Mouse (Mus musculus) hindbrain, embryonic 11.5 days (tissue): ENCODE results near the gene Frmpd3. TPM values are rescaled to one million over a fixed set of nuclear protein-coding genes. Genes with fewer than 3 reads are reported as not detected.

Experiments
- ATAC-seq: fragments of 200-750 bp; cut with Nextera tagmentation; 2 replicates; pipeline ENCODE4 v1.8.0; 2017; ENCODE audit warnings: mild to moderate bottlenecking, moderate TSS enrichment, moderate library complexity; ENCODE audit not compliant: low FRiP score
- DNase-seq: peaks from one replicate; pipeline ENCODE4 v3.0.0-alpha.2; 2015; ENCODE audit warnings: low spot score
- H3K27ac ChIP-seq: fragments of 300-500 bp; sonication (generic); 2 replicates; pipeline ENCODE4 v1.5.1; 2014; ENCODE audit warnings: mild to moderate bottlenecking, low read depth, low read length
- H3K27me3 ChIP-seq: fragments of 300-500 bp; sonication (generic); 2 replicates; pipeline ENCODE4 v1.6.1; 2014; ENCODE audit warnings: mild to moderate bottlenecking, low read length, moderate library complexity, mixed read lengths; ENCODE audit not compliant: control insufficient read depth, insufficient read depth
- H3K36me3 ChIP-seq: fragments of 300-500 bp; sonication (generic); 2 replicates; pipeline ENCODE4 v1.6.1; 2014; ENCODE audit warnings: mild to moderate bottlenecking, low read length, moderate library complexity, mixed read lengths; ENCODE audit not compliant: control insufficient read depth, insufficient read depth
- H3K4me1 ChIP-seq: fragments of 300-500 bp; sonication (generic); replicated peaks from 2 replicates; pipeline ENCODE4 v1.6.1; 2014; ENCODE audit warnings: low read length, mixed read lengths; ENCODE audit not compliant: control insufficient read depth, insufficient read depth
- H3K4me2 ChIP-seq: fragments of 300-500 bp; sonication (generic); replicated peaks from 2 replicates; pipeline ENCODE4 v1.6.1; 2014; ENCODE audit warnings: mild to moderate bottlenecking, low read depth, low read length
- H3K4me3 ChIP-seq: fragments of 300-500 bp; sonication (generic); 2 replicates; pipeline ENCODE4 v1.5.1; 2014; ENCODE audit warnings: low read depth, low read length
- H3K9ac ChIP-seq: fragments of 300-500 bp; sonication (generic); 2 replicates; pipeline ENCODE4 v1.6.1; 2014; ENCODE audit warnings: low read depth, low read length
- H3K9me3 ChIP-seq: fragments of 300-500 bp; sonication (generic); 2 replicates; pipeline ENCODE4 v1.6.1; 2016; ENCODE audit warnings: low read length; ENCODE audit not compliant: control insufficient read depth
- WGBS: fragments of 180-500 bp; shearing (Covaris S2); extraction: QIAGEN DNeasy Blood & Tissue Kit; methylation state at CpG from one replicate; pipeline ENCODE4 v1.1.7; 2014; 5-methylcytosine and 5-hydroxymethylcytosine counted together
- polyA plus RNA-seq: library from polyadenylated mRNA; unstranded; fragments of >200 nt; fragmentation: Nextera tagmentation; extraction: Ambion mirVana; gene quantifications from 2 replicates; pipeline ENCODE4 v1.2.1, GENCODE M21; 2014

Gene Frmpd3
- polyA plus RNA-seq, 1 experiment from 2014 or later: 2.2 TPM

DNA sequence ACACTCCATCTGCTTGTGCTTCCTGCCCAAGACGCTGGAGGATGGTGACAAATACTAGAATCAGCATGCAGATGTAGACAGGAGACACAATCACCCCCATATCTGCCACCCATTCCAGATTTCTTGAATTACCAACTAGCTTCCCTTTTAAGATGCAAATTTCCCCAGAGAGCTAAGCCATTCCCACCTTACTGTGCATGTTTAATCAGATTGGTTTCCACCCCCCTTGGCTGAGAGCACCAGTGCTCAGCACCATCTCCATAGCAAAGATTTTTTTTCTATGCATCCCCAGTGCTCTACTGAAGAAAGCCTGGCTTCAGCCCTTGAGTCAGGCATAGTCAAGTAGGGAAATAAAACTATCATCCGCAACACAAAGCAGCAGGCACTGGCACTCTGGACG, 57.9 kb downstream of the Frmpd3 start:
- H3K9ac ChIP-seq: no peak overlapping the region
- ATAC-seq (no peak), DNase-seq (no peak)
- H3K9me3 ChIP-seq: no peaks in the 10 kb centered on the region
- H3K4me1 ChIP-seq: no peaks in the 10 kb centered on the region
- 47% methylated on average over 3 of the region's 3 CpGs for WGBS
- no peak overlapping the region for H3K4me3 ChIP-seq
- H3K27ac ChIP-seq: no peak overlapping the region
- H3K4me2 ChIP-seq: no peak overlapping the region
- H3K27me3 ChIP-seq: 0 out of 2 replicates have a peak, but pooled peaks cover 2% of the 10 kb centered on the region
- H3K36me3 ChIP-seq: no peaks in the 10 kb centered on the region

- no peak overlapping the region for H3K4me3 ChIP-seq
- 0 out of 2 replicates have a peak, but pooled peaks have one; percentile 17 for ATAC-seq
- H3K9me3 ChIP-seq: no peaks in the 10 kb centered on the region
- H3K4me2 ChIP-seq: no peak overlapping the region
- DNase-seq: peak; percentile 29
- no peak overlapping the region for H3K27ac ChIP-seq
- WGBS: 53% methylated on average over 4 of the region's 4 CpGs
- 0 out of 2 replicates have a peak, but pooled peaks cover 2% of the 10 kb centered on the region for H3K27me3 ChIP-seq
- no peak overlapping the region for H3K9ac ChIP-seq
- H3K4me1 ChIP-seq: no peaks in the 10 kb centered on the region
- H3K36me3 ChIP-seq: no peaks in the 10 kb centered on the region
Observed at GRCm38 (mm10) chrX:140402904-140403303, 60.8 kb downstream of the Frmpd3 start.

- Histone ChIP-seq H3K9me3 (no peaks in the 10 kb centered on the region), H3K27ac (no peak overlapping the region), H3K4me2 (no peak overlapping the region), H3K4me3 (no peak overlapping the region), H3K9ac (no peak overlapping the region), H3K36me3 (no peaks in the 10 kb centered on the region), H3K4me1 (no peaks in the 10 kb centered on the region), H3K27me3 (no peaks in the 10 kb centered on the region)
- no peak for ATAC-seq
- WGBS: 29% methylated on average over 2 of the region's 4 CpGs
- DNase-seq: no peak
Observed at GRCm38 (mm10) chrX:140406079-140406478, 64.0 kb downstream of the Frmpd3 start.

DNA sequence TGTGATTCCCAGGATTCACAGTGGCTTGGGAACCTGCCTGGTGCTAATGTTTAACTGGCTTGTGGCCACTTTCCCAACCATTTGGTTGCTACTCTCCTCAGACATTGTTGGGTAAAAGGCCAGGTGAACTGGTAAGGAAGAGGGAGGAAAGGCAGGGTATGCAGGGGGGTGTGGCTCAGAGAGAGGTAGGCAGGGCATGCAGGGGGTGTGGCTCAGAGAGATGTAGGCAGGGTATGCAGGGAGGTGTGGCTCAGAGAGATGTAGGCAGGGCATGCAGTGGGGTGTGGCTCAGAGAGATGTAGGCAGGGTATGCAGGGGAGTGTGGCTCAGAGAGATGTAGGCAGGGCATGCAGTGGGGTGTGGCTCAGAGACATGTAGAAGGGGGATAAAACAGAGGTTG, 64.4 kb downstream of the Frmpd3 start:
- DNase-seq (no peak), ATAC-seq (no peak)
- Histone ChIP-seq H3K27me3 (no peaks in the 10 kb centered on the region), H3K36me3 (no peaks in the 10 kb centered on the region), H3K9ac (no peak overlapping the region), H3K4me1 (no peaks in the 10 kb centered on the region), H3K27ac (no peak overlapping the region), H3K4me2 (no peak overlapping the region), H3K9me3 (no peaks in the 10 kb centered on the region), H3K4me3 (no peak overlapping the region)

- Histone ChIP-seq H3K27ac (no peak overlapping the region), H3K4me1 (no peaks in the 10 kb centered on the region), H3K27me3 (no peaks in the 10 kb centered on the region), H3K4me2 (no peak overlapping the region), H3K4me3 (no peak overlapping the region), H3K9me3 (no peaks in the 10 kb centered on the region), H3K36me3 (no peaks in the 10 kb centered on the region), H3K9ac (no peak overlapping the region)
- no peak for ATAC-seq
- 81% methylated on average over 5 of the region's 5 CpGs for WGBS
- no peak for DNase-seq
Observed at GRCm38 (mm10) chrX:140407593-140407992, 65.5 kb downstream of the Frmpd3 start.

DNA sequence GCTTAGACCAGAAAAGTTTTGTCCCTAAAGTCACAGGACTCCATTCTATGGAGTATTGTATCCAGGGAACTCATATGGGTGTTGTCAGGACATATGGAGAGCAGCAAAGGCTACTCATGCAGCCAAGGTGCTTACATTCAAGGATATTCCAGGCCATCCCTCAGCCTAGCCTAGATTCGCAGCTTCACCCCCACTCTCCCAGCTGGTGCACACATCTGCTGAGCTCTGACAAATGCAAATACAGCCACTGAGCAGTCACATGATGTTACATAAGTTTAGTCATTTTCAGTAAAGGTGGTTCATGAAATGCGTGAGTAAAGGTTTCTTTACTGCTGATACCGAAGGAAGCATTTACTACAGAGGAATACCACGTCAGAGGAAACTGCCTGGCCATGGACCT, 76.4 kb downstream of the Frmpd3 start:
- Histone ChIP-seq H3K4me2 (no peak overlapping the region), H3K9me3 (no peaks in the 10 kb centered on the region), H3K36me3 (no peaks in the 10 kb centered on the region), H3K9ac (no peak overlapping the region), H3K27me3 (0 out of 2 replicates have a peak, but pooled peaks cover 2% of the 10 kb centered on the region), H3K27ac (no peak overlapping the region), H3K4me3 (no peak overlapping the region), H3K4me1 (no peaks in the 10 kb centered on the region)
- DNase-seq (no peak), ATAC-seq (no peak)
- WGBS: 86% methylated on average over 4 of the region's 4 CpGs

GRCm38 (mm10) chrX:140427124-140427523, 85.1 kb downstream of the Frmpd3 start:
- H3K9ac ChIP-seq: no peak overlapping the region
- no peak overlapping the region for H3K4me3 ChIP-seq
- DNase-seq (no peak), ATAC-seq (no peak)
- H3K9me3 ChIP-seq: no peaks in the 10 kb centered on the region
- H3K4me2 ChIP-seq: no peak overlapping the region
- H3K4me1 ChIP-seq: no peaks in the 10 kb centered on the region
- 72% methylated on average over 4 of the region's 4 CpGs for WGBS
- H3K27me3 ChIP-seq: no peaks in the 10 kb centered on the region
- no peaks in the 10 kb centered on the region for H3K36me3 ChIP-seq
- no peak overlapping the region for H3K27ac ChIP-seq

DNA sequence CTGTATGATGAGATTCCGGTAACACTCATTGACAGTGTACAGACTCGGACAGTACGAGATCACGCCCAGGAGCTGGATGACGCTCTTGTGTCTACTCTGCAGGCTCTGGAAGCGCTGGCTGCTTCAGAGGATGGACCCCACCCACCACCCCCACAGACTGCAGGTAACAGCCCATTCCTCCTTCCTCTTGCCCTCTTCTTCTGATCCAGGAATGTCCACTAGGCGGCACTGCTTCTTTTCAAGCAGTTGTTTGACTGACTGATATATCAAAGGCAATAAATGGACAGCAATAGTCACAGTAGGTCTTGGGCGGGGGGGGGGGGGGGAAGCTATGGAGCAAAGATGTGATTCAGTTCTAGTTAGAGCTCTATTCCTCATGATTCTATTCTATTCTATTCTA, 86.2 kb downstream of the Frmpd3 start:
- H3K27ac ChIP-seq: no peak overlapping the region
- H3K4me1 ChIP-seq: no peaks in the 10 kb centered on the region
- no peak overlapping the region for H3K4me3 ChIP-seq
- no peaks in the 10 kb centered on the region for H3K36me3 ChIP-seq
- DNase-seq (no peak), ATAC-seq (no peak)
- H3K27me3 ChIP-seq: peaks cover 2% of the 10 kb centered on the region; the same call in 1 of the 2 replicates
- H3K9me3 ChIP-seq: no peaks in the 10 kb centered on the region
- WGBS: 74% methylated on average over 8 of the region's 8 CpGs
- H3K4me2 ChIP-seq: no peak overlapping the region
- H3K9ac ChIP-seq: no peak overlapping the region

GRCm38 (mm10) chrX:140429985-140430384, 87.9 kb downstream of the Frmpd3 start:
- DNase-seq (peak; percentile 2), ATAC-seq (no peak)
- no peak overlapping the region for H3K4me3 ChIP-seq
- no peak overlapping the region for H3K27ac ChIP-seq
- no peaks in the 10 kb centered on the region for H3K4me1 ChIP-seq
- no peak overlapping the region for H3K9ac ChIP-seq
- H3K4me2 ChIP-seq: no peak overlapping the region
- H3K36me3 ChIP-seq: no peaks in the 10 kb centered on the region
- 83% methylated on average over 5 of the region's 5 CpGs for WGBS
- peaks cover 2% of the 10 kb centered on the region for H3K27me3 ChIP-seq
- H3K9me3 ChIP-seq: no peaks in the 10 kb centered on the region
